Mouse (Mus musculus) limb, embryonic 11.5 days (tissue): ENCODE results near the gene Rad51. TPM values are rescaled to one million over a fixed set of nuclear protein-coding genes. Genes with fewer than 3 reads are reported as not detected.

ENCODE experiments used
- ATAC-seq: fragments of 200-750 bp; cut with Nextera tagmentation; 2 replicates; pipeline ENCODE4 v1.8.0; 2017; ENCODE audit warnings: low read depth; ENCODE audit not compliant: insufficient number of reproducible peaks, low FRiP score, low TSS enrichment
- DNase-seq: peaks from one replicate; pipeline ENCODE4 v3.0.0-alpha.2; 2015; ENCODE audit warnings: low spot score
- H3K27ac ChIP-seq: fragments of 300-500 bp; sonication (generic); replicated peaks from 2 replicates; pipeline ENCODE4 v1.5.1; 2014; ENCODE audit warnings: low read depth, mild to moderate bottlenecking, low read length
- H3K27me3 ChIP-seq: fragments of 300-500 bp; sonication (generic); 2 replicates; pipeline ENCODE4 v1.6.1; 2014; ENCODE audit warnings: mild to moderate bottlenecking, low read length, mixed read lengths; ENCODE audit not compliant: control insufficient read depth, insufficient read depth
- H3K36me3 ChIP-seq: fragments of 300-500 bp; sonication (generic); 2 replicates; pipeline ENCODE4 v1.6.1; 2014; ENCODE audit warnings: mild to moderate bottlenecking, low read length, moderate library complexity, mixed read lengths; ENCODE audit not compliant: control insufficient read depth, insufficient read depth
- H3K4me1 ChIP-seq: fragments of 300-500 bp; sonication (generic); 2 replicates; pipeline ENCODE4 v1.6.1; 2014; ENCODE audit warnings: low read length, mixed read lengths; ENCODE audit not compliant: control insufficient read depth, insufficient read depth
- H3K4me2 ChIP-seq: fragments of 300-500 bp; sonication (generic); 2 replicates; pipeline ENCODE4 v1.6.1; 2014; ENCODE audit warnings: low read depth, mild to moderate bottlenecking, moderate library complexity; ENCODE audit not compliant: severe bottlenecking
- H3K4me3 ChIP-seq: fragments of 300-500 bp; sonication (generic); 2 replicates; pipeline ENCODE4 v1.5.1; 2014; ENCODE audit warnings: low read depth, low read length
- H3K9ac ChIP-seq: fragments of 300-500 bp; sonication (generic); 2 replicates; pipeline ENCODE4 v1.6.1; 2014; ENCODE audit warnings: mild to moderate bottlenecking, low read length
- H3K9me3 ChIP-seq: fragments of 300-500 bp; sonication (generic); 2 replicates; pipeline ENCODE4 v1.6.1; 2016; ENCODE audit warnings: low read length; ENCODE audit not compliant: control insufficient read depth
- whole genome bisulfite sequencing: fragments of 180-500 bp; shearing (Covaris S2); extraction: QIAGEN DNeasy Blood & Tissue Kit; methylation state at CpG from one replicate; pipeline ENCODE4 v1.1.7; 2014; 5-methylcytosine and 5-hydroxymethylcytosine counted together
- polyA plus RNA-seq: library from polyadenylated mRNA; unstranded; fragments of >200 nt; fragmentation: Nextera tagmentation; extraction: Ambion mirVana; gene quantifications from 2 replicates; pipeline ENCODE4 v1.2.1, GENCODE M21; 2014

Rad51 gene
- polyA plus RNA-seq, 1 experiment from 2014 or later = 81.0 TPM

- no peaks in the 10 kb centered on the region for H3K4me1 ChIP-seq
- ATAC-seq = peak; percentile 80
- under 1% methylated on average over 60 of the region's 60 CpGs for WGBS
- H3K4me3 ChIP-seq = peak within 1 kb of the TSS; percentile 47
- no peak within 1 kb of the TSS for H3K27ac ChIP-seq
- peak within 1 kb of the TSS; percentile 51; the same call in 1 of the 2 replicates for H3K9ac ChIP-seq
- no peaks in the 10 kb centered on the region for H3K36me3 ChIP-seq
- peak within 1 kb of the TSS; percentile 95 for H3K4me2 ChIP-seq
- H3K27me3 ChIP-seq = peaks cover 9% of the 10 kb centered on the region
- no peaks in the 10 kb centered on the region for H3K9me3 ChIP-seq
- DNase-seq = peak; percentile 74
Measured at GRCm38 (mm10) chr2:119166901-119167865, 54.6 kb downstream of the Rad51 start, which contains the start of gene Gchfr. Gchfr (plus strand) TSS chr2:119167773.

DNA sequence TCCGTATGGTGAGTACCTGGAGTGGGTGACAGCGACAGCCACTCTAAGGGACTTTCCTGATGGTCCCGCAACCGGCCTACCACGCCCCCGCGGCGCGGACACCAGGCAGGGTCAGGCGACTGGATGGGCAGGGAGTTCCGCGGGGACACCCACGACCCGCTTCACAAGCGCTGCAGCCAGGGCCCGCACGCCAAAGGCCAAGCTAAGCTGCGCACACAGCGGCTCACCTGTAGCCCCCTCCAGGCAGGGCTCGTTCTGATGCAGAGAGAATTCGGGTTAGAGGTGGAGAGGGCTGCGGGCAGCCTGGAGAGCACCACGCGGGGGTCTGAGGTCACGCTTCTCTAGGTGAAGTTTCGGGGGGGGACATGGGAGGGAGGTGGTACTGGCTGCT is 55.3 kb downstream of the Rad51 start:
- no peak for DNase-seq
- Histone ChIP-seq H3K27me3 (peaks cover 9% of the 10 kb centered on the region), H3K9me3 (no peaks in the 10 kb centered on the region), H3K27ac (no peak overlapping the region), H3K9ac (peak overlapping the region; percentile 51; the same call in 1 of the 2 replicates), H3K36me3 (no peaks in the 10 kb centered on the region), H3K4me1 (peaks cover 3% of the 10 kb centered on the region), H3K4me2 (peak overlapping the region; percentile 95), H3K4me3 (peak overlapping the region; percentile 47)
- WGBS = 4% methylated on average over 26 of the region's 26 CpGs
- 0 out of 2 replicates have a peak, but pooled peaks have one; percentile 23 for ATAC-seq

DNA sequence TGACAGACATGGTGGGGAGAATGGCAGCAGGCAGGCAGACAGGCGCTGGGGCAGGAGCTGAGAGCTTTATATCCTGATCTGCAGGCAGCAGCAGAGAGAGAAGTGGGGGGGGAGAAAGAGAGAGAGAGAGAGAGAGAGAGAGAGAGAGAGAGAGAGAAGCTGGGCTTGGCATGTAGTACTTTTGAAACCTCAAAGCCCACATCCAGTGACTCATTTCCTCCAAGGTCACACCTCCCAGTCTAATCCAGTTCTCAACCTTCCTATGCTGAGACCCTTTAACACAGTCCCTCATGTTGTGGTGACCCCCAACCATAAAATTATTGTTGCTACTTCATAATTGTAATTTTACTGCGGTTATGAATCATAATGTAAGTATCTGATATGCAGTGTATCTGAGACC is 57.7 kb downstream of the Rad51 start:
- Histone ChIP-seq H3K9ac (no peak overlapping the region), H3K27me3 (peaks cover 9% of the 10 kb centered on the region), H3K36me3 (no peaks in the 10 kb centered on the region), H3K4me1 (peaks cover 16% of the 10 kb centered on the region), H3K27ac (no peak overlapping the region), H3K9me3 (no peaks in the 10 kb centered on the region), H3K4me2 (no peak overlapping the region), H3K4me3 (no peak overlapping the region)
- ATAC-seq (no peak), DNase-seq (no peak)
- 80% methylated on average over 2 of the region's 2 CpGs for WGBS

DNA sequence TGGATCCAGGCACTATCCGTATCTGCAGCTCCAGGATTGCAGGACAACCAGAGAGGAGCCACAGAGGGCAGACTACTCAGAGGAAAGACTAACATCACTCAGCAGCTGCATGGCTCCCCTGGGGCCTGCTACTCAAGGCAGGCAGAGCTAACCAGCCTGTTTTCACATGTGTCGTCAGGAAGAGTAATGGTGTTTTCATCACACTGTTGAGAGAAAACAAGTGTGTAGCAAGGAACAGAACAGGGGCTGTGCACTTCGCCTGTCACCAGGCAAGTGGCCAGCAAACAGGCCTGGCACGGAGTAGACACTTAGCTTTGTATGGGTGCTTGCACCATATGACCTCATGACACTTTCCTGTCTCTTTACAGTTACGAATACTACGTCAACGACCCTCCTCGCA is 59.0 kb downstream of the Rad51 start:
- Histone ChIP-seq H3K4me2 (no peak overlapping the region), H3K27ac (no peak overlapping the region), H3K9me3 (no peaks in the 10 kb centered on the region), H3K4me1 (peaks cover 16% of the 10 kb centered on the region), H3K27me3 (peaks cover 4% of the 10 kb centered on the region; the same call in 1 of the 2 replicates), H3K36me3 (no peaks in the 10 kb centered on the region), H3K9ac (no peak overlapping the region), H3K4me3 (no peak overlapping the region)
- ATAC-seq = no peak
- no peak for DNase-seq
- 72% methylated on average over 8 of the region's 8 CpGs for WGBS

DNA sequence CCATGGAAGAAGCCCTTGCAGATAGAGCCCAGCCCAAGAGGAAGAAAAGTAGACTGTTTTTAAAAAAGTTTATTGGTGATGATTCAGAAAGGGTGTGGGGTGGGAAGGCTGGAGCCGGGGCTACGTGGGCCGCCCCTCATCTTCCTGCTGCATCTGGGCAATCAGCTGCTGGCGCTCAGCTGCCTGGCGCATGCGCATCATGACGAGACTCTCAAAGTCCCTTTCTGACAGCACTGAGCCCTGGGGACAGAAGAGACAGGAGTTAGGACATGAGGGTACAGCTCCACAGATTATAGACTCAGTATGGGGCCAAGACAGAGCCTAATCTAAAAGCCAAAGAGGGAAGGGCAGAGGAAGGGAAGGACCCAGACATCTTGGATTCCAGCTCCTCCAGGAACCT is 59.9 kb downstream of the Rad51 start:
- Histone ChIP-seq H3K27me3 (0 out of 2 replicates have a peak, but pooled peaks cover 2% of the 10 kb centered on the region), H3K9me3 (no peaks in the 10 kb centered on the region), H3K4me2 (no peak overlapping the region), H3K27ac (no peak overlapping the region), H3K4me3 (no peak overlapping the region), H3K9ac (no peak overlapping the region), H3K36me3 (no peaks in the 10 kb centered on the region), H3K4me1 (peaks cover 16% of the 10 kb centered on the region)
- 87% methylated on average over 7 of the region's 7 CpGs for WGBS
- no peak for DNase-seq
- ATAC-seq = no peak

GRCm38 (mm10) chr2:119172862-119173576 is 60.4 kb downstream of the Rad51 start:
- no peak for DNase-seq

DNA sequence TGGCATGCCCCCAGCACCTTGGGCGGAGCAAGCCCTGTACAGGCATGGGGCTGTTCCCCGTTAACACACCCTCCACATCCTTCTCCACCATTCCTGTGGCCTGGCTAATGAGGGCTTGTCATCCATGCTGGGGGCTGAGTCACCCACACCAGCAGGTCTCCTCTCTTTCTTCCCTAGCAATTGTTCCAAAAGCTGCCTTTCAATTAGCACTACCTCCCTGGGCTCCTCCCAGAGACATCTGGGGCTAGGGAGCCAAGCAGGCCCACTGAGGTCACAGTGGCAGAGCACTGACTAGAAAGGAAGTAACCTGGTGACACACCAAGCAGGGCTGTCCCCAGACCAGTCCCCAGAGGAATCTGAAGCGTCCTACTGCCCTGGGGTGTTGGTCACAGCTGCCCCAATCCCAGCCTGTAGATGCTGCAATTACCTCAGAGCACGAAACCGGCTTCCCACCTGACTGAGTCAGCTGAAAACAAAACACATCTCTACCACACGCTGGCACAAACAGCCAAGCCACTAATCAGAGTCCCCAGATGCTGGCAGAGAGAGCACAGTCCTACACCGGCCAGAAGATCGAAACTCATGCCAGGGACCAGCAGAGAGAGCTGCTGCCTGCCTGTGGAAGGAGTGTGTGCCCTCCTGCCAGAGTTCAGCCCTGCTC is 61.5 kb downstream of the Rad51 start, which contains the start of gene Gm14137:
TSS of gene Gm14137 (plus strand) at position 519 of the 661 bp plus-strand sequence.
- H3K4me2 ChIP-seq = no peak within 1 kb of the TSS
- ATAC-seq = no peak
- no peak within 1 kb of the TSS; the same call in 1 of the 2 replicates for H3K9ac ChIP-seq
- DNase-seq = no peak
- H3K36me3 ChIP-seq = peaks cover under 1% of the 10 kb centered on the region; the same call in 1 of the 2 replicates
- no peaks in the 10 kb centered on the region for H3K27me3 ChIP-seq
- H3K27ac ChIP-seq = no peak within 1 kb of the TSS
- peaks cover 16% of the 10 kb centered on the region for H3K4me1 ChIP-seq
- no peak within 1 kb of the TSS for H3K4me3 ChIP-seq
- no peaks in the 10 kb centered on the region for H3K9me3 ChIP-seq
- WGBS = 45% methylated on average over 8 of the region's 8 CpGs

More at GRCm38 (mm10) chr2:119172862-119173576, 60.4 kb downstream of the Rad51 start:
- Histone ChIP-seq H3K9ac (no peak overlapping the region; the same call in 1 of the 2 replicates), H3K36me3 (no peaks in the 10 kb centered on the region), H3K9me3 (no peaks in the 10 kb centered on the region), H3K4me2 (no peak overlapping the region), H3K4me1 (peaks cover 16% of the 10 kb centered on the region), H3K27me3 (0 out of 2 replicates have a peak, but pooled peaks cover 2% of the 10 kb centered on the region), H3K4me3 (no peak overlapping the region), H3K27ac (no peak overlapping the region)
- WGBS = 18% methylated on average over 13 of the region's 13 CpGs
- no peak for ATAC-seq

DNA sequence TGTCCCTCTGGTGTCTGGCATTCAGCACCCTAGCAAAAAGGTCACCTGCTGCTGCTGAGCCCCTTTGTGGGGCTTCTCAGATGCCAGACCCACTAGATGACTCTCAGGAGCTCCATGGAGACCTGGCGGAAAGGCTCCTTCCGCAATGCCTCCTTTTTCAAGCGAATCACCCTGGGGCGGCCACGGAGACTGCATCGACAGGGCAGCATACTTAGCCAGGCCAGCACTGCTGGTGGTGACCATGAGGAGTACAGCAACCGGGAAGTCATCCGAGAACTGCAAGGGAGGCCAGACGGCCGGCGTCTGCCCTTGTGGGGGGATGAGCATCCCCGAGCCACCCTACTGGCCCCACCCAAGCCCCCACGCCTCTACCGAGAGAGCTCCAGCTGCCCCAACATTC is 62.3 kb downstream of the Rad51 start:
- H3K4me3 ChIP-seq = no peak overlapping the region

More for the DNA sequence above, 62.3 kb downstream of the Rad51 start:
- WGBS = 59% methylated on average over 14 of the region's 14 CpGs
- peaks cover 5% of the 10 kb centered on the region; the same call in 1 of the 2 replicates for H3K36me3 ChIP-seq
- H3K9ac ChIP-seq = no peak overlapping the region
- H3K4me2 ChIP-seq = no peak overlapping the region
- H3K27ac ChIP-seq = no peak overlapping the region
- H3K27me3 ChIP-seq = no peaks in the 10 kb centered on the region
- peaks cover 16% of the 10 kb centered on the region for H3K4me1 ChIP-seq
- DNase-seq (no peak), ATAC-seq (no peak)
- H3K9me3 ChIP-seq = no peaks in the 10 kb centered on the region
